Mouse (Mus musculus) neural tube, embryonic 10.5 days (tissue): Measurements from ENCODE around the gene Nkx6-2.

Source experiments
- DNase-seq: peaks from one replicate; pipeline ENCODE4 v3.0.0-alpha.2; 2017; ENCODE audit warnings: low spot score; ENCODE audit errors: extremely low spot score

The Nkx6-2 gene

DNA sequence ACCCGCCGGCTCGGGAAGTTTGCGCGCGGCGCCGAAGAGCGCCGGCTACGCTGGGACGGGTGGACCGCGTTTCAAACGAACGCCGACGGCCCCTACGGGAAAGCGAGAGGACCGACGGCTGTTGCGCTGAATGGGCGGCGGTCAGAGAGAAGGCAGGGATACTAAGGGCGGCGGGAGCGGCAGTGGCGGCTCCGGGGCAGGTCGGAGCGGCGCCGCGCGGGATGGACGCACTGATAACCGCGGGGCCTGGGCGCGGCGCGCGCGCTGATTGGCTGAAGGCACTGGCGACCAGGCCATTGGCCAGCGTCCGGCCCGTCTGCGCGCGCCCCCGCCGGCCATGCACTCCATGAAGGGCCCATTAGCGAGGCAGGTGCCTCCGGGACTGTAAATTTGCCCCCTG lies at the start of gene Nkx6-2:
Nkx6-2 (minus strand) TSS at position 203 of the 400 bp plus-strand sequence.
- peak; percentile 82 for DNase-seq

GRCm38 (mm10) chr7:139625156-139625555 lies 42.6 kb upstream of the Nkx6-2 start:
- no peak for DNase-seq

GRCm38 (mm10) chr7:139622568-139622967 lies 40.0 kb upstream of the Nkx6-2 start:
- no peak for DNase-seq

GRCm38 (mm10) chr7:139615767-139616766 lies 33.5 kb upstream of the Nkx6-2 start:
- DNase-seq = peak; percentile 75

DNA sequence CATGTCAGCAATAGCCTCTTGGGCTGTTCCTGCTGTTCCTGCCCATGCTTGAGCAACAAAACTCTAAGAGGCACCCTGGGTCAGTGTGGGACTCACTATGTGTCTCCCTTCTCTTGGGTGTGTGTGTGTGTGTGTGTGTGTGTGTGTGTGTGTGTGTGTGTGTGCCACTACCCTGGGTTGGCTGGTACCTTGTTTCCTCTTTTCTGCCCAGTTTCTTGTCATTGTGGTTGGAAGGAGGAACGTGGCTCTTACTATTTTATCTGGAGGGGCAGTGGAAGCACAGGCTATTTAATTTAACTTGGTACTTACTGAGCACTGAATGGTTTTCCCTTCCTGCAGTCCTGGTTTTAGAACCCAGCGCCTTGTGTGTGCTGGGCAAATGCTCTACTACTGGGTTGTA lies 27.7 kb upstream of the Nkx6-2 start:
- no peak for DNase-seq

DNA sequence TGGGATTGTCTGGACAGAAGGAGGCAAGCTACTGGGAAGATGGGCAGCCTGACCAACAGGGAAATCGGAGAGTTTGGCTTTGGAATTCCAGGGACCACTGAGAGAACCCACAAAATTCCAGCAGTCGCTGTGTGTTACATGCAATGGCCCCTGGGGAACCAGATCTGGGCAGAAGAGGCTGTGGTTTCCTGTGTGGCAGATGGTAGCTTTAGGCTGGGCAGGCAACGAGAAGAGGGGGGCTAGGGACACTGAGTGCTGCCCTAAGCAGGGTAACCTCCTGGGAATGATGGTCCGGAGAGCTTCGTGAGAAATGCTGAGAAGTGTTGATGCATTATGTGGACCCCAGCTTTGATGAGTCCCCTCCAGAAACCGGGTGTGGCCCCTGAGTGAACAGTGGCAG lies 13.3 kb upstream of the Nkx6-2 start:
- no peak for DNase-seq

- no peak for DNase-seq
Observed at GRCm38 (mm10) chr7:139595311-139595710, 12.7 kb upstream of the Nkx6-2 start.

DNA sequence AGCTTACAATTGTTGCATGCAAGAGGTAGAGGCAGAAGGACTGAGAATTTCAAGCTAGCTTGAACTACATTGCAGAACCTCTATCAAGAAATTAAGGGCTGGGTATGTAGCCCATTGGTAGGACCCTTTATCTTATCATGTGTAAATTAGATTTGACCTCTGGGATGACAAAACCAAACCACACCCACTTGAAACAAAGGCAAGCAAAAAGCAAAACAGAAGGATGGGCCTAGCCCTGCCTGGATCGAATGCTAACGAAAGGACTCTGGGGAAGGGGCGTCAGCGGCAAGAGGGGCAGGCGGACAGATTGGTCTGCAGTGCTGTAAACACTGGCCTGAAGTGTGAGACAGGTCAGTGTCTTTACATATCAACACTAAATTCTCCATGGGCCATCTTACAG lies 8.7 kb upstream of the Nkx6-2 start:
- DNase-seq = no peak

DNA sequence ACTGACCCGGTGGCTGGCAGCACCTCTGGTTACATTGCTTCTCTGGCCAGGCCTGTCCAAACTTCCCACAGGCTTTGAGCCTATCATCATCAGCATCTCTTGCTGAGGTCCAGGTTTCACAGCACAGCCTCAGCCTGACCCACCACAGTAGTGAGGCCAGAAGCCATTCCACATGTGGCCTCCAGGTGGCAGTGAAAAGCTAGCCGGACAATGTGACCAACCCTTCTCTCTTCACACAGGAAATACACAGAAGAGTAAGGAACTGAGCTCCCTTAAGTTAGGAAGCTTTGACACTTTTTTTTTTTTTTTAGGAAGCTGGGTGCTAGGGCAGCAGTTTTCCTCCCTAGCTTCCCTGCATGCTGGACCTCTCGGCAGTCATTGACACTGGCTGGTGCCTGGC lies 7.7 kb upstream of the Nkx6-2 start:
- peak; percentile 54 for DNase-seq

- no peak for DNase-seq
Observed at GRCm38 (mm10) chr7:139587919-139588318, 5.3 kb upstream of the Nkx6-2 start.

GRCm38 (mm10) chr7:139585183-139585821 lies 2.7 kb upstream of the Nkx6-2 start:
- peak; percentile 34 for DNase-seq

GRCm38 (mm10) chr7:139584221-139585175 lies 1.9 kb upstream of the Nkx6-2 start:
- DNase-seq = peak; percentile 60

DNA sequence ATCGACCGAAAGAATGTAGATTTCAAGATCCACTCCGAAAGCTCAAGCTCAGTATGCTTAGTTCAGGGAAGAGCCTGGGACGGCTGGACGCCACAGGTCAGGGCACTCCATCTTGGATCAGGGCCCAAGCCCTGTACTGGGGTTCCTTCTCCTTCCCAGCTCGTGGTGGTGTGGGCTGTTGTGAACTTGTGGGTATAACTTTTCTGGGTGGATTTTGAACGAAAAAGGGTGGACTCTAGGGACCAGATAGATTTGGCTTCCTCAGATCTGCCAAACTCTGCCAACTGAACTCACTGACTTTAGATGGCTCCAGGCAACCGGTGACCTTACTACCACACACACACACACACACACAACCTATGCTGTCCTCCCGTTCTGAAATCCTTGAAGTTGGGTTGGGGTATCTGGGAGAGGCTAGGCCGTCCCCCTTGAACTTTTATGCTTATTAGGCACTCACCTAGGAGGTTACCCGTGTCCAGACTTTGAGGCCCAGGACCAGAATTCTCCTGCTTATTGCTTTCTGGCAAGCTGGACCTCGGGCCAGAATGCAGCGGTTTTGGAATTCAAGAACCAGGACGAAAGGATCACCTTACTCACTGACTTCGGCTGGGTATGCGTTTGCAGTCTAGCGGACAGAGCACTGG lies 619 bp upstream of the Nkx6-2 start:
- DNase-seq = peak; percentile 52

DNA sequence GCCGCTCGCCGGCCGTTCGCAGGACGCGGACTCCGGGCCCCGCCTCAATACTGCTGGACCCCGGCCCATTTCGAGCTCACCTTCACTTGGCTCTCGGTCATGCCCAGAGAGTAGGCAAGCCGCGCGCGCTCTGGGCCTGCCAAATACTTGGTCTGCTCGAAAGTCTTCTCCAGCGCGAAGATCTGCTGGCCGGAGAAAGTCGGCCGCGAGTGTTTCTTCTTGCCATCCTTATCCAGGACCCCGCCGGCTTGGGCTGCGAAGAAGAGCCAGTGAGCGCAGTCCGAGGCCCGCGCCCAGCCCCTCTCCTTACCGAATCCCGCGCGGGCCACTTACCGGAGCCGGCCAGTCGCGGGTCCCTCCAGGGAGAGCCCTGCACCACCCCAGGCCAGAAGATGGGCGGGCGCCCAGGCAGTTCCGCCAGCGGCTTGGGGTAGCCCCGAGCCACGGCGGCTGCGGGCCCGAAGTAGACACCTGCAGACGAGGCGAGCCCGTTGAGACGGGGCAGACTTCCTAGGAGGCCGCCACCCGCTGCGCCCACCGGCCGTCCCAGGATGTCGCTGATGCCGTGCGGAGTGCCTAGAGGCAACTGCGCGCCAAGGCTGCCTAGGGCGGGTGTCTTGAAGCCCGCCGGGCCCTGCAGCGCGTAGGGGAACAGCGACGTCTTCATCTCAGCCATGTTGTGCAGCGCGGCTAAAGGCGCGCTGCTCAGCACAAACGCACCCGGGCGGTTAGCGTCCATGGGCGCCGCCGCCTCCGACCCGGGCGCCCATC lies 611 bp downstream of the Nkx6-2 start:
- DNase-seq = peak; percentile 70

DNA sequence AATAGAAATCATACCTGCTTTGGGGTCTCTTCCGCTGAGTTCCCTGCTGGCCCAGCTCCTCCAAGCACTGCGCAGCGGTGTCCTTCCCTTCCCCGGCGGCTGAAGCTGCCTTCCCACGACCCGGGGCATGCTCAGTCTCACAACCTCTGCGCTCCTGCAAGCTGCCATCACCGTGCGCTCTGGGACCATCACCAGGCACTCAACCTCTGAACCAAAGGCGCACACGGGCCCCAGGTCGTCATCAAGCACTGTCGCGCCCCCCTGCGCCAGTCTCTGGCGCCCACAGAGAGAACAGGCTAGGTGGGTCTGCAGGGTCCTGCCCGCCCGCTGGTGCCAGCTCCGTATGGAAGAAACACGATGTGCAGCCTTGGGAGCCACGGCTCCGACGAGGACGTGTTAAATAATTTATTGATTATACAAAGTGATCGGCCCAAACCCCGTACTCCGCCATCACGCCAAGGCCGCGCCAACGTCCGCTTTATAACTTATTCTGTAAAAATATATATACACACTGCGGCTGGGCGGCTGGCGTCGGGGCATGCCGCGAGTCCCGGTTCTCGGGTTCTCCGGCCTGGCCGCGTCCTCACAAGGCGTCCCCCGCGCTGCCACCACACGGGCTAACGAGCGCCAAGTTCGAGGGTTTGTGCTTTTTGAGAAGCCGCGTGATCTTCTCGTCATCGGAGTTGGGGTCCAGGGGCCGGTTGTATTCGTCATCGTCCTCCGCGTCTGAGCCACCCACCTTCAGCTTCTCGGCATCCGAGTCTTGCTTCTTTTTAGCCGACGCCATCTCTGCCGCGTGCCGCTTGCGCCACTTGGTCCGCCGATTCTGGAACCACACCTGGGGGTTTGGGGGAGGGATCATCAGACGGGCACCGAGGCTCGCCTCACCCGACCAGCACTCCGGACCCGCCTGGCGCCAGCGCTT lies 1.5 kb downstream of the Nkx6-2 start:
- peak; percentile 51 for DNase-seq

DNA sequence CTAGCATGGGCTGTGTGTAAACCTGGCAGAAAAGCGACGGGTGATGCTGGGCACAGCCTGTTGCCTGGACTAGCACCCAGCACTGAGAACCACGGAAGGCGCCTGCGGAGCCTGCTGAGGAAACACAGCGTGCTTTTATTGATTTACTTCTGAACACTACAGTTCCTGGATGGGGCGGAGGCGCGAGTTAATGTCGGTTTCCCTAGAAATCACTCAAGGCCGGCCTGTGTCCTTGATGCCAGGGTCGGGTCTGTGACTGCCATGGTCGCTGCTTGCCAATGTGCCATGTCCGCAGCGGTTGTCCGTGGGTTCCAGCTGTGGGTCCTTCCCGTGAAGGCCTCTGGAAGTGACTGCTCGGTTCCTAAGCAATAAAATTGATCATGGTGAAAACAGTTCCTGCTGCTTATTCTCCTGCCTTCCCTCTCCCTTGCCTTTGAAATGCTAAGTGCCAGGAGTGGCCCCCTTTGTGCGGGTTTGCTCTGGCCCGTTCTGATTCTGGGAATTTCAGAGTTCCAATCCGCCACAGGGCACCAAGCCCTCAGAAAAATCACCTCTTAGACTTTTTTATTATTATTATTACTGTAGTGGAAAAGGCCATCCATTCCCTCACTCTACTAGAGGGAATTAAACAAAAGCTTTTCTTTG lies 3.2 kb downstream of the Nkx6-2 start:
- no peak for DNase-seq

GRCm38 (mm10) chr7:139576064-139576686 lies 6.4 kb downstream of the Nkx6-2 start:
- no peak for DNase-seq

DNA sequence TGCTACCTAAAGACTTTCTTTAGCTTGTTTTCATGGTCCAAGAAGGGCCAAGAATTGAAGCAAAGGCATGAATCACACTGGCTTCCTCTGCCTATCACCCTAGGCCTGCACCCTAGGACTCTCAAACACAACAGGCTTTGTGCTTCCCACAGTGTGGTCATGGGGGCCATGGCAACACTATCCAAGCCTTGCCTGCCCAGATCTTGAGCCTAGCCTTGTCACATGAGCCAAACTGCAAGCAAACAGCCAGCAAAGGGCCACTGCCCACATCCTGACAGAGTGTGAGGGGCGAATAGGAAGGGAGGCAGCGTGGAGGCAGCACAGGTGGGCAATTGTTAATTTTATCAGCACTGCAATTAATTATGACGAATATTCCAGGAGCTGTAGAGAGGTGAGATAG lies 9.9 kb downstream of the Nkx6-2 start:
- no peak for DNase-seq
